9 mouse cellular contexts compared by ENCODE assay signal in the genomic region with DNA sequence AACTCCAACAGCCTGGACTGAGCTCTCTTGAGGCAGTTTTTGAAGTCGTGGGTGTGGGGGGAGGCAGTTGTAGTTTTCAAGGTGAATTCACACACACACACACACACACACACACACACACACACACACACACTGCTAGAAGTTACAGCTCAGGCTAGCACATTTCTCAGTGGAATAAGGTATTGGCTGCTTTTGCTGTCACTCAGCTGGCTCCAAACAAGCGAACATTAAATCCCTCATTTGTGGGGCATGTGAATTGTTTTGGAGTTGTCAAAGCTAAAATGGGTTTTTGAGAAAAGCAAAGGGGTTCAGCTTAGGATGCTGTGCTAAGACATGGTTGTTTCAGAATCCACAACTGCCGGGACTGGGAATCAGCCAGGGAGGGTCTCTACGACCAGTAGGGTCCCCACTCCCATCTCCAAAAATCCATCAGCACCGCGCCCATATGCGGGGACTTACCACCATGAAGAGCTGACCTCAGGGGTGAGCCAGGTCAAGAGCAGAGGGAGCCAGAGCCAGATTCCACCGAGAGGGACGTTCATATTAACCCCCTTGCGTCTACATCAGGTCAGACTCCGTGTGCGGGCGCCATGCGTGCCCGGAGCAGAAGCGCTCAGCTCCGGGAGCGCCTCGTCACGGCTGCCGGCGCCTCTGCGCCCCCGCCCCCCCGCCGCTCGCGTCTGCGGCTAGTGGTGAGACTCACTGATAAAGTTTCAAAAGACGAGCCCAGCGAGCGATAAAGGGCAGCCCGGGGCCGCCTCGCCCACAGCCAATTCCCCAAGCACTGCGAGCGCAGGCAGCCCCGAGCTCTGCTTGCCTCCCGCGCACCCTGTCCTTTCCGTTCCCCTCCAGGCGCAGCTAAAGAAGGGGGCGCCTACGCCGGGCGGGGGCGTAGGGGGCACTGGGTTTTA. TPM values are rescaled to one million over a fixed set of nuclear protein-coding genes. Genes with fewer than 3 reads are reported as not detected.
DNase-seq lines count a peak whose midpoint lies in the region; ATAC-seq and TF ChIP-seq lines count a peak whose summit lies in the region.
"Had no signal": no experiment of that assay in that cellular context is flagged by ENCODE, and none has a peak within 500 bp of the region (broad histone marks: within the 10 kb centered on the region; RNA-seq: fewer than 3 reads in every experiment).

A gene (minus strand): TSS at position 840 of the 911 bp plus-strand sequence.

- ATAC-seq in embryonic facial prominence, embryonic 12.5 days (ENCODE audit: insufficient number of reproducible peaks, insufficient read depth, low FRiP score, low TSS enrichment): no peak
- ATAC-seq in hindbrain, embryonic 13.5 days (ENCODE audit: low FRiP score): peak; percentile 64
- no peak for ATAC-seq in liver, postnatal 0 days

- peak within 1 kb of the TSS; percentile 64 for H3K4me3 ChIP-seq in gastrocnemius, adult 2 months
- peak within 1 kb of the TSS; percentile 57 to 61 for H3K4me3 ChIP-seq in ES-E14 (ENCODE audit: insufficient read depth in 1 of 2, low read depth in 1 of 2, low read length in 2 of 2, poor library complexity in 1 of 2, severe bottlenecking in 1 of 2)
- H3K4me3 ChIP-seq in embryonic facial prominence, embryonic 12.5 days: peak within 1 kb of the TSS; percentile 52
- peak within 1 kb of the TSS; percentile 48 for H3K4me3 ChIP-seq in hindbrain, embryonic 13.5 days
- H3K4me3 ChIP-seq in liver, postnatal 0 days (ENCODE audit: low read depth, low read length): peak within 1 kb of the TSS; percentile 35
- peak within 1 kb of the TSS; percentile 44 for H3K4me3 ChIP-seq in small intestine, adult 2 months (ENCODE audit: low read depth, low read length)

- peaks cover 45% of the 10 kb centered on the region for H3K27me3 ChIP-seq in embryonic facial prominence, embryonic 12.5 days
- peaks cover 50% of the 10 kb centered on the region for H3K27me3 ChIP-seq in hindbrain, embryonic 13.5 days
- H3K27me3 ChIP-seq in liver, postnatal 0 days (ENCODE audit: insufficient read depth, low read length): peaks cover 46% of the 10 kb centered on the region
- peaks cover 14% of the 10 kb centered on the region for H3K27me3 ChIP-seq in small intestine, adult 2 months (ENCODE audit: control insufficient read depth, insufficient read depth, low read length)

- H3K4me1 ChIP-seq in ES-E14 (ENCODE audit: control insufficient read depth in 2 of 2, insufficient read depth in 2 of 2, low read length in 2 of 2, poor library complexity in 1 of 2): no peaks in the 10 kb centered on the region; a peak in 1 of 4 replicates
- H3K4me1 ChIP-seq in embryonic facial prominence, embryonic 12.5 days: peaks cover 18% of the 10 kb centered on the region
- peaks cover 26% of the 10 kb centered on the region for H3K4me1 ChIP-seq in hindbrain, embryonic 13.5 days (replicated peaks)
- peaks cover 11% of the 10 kb centered on the region for H3K4me1 ChIP-seq in liver, postnatal 0 days (ENCODE audit: insufficient read depth)
- H3K4me1 ChIP-seq in small intestine, adult 2 months (ENCODE audit: control insufficient read depth, insufficient read depth, insufficient read length, low read length): no peaks in the 10 kb centered on the region

- H3K9ac ChIP-seq in ES-E14 (ENCODE audit: insufficient read depth, low read depth, low read length, poor library complexity, severe bottlenecking): no peak within 1 kb of the TSS
- peak within 1 kb of the TSS; percentile 56 for H3K9ac ChIP-seq in embryonic facial prominence, embryonic 12.5 days
- peak within 1 kb of the TSS; percentile 63 for H3K9ac ChIP-seq in hindbrain, embryonic 13.5 days
- H3K9ac ChIP-seq in liver, postnatal 0 days (replicated peaks): no peak within 1 kb of the TSS

- peak; percentile 25 for DNase-seq in gastrocnemius, adult 2 months
- DNase-seq in gastrocnemius, postnatal 25 days: no peak
- DNase-seq in ES-E14 (ENCODE audit: low read depth, low spot score): no peak
- peak; percentile 26 for DNase-seq in liver, postnatal 0 days
- DNase-seq in thymus, postnatal 10 days (ENCODE audit: low spot score in 2 of 2): no peak

- no peaks in the 10 kb centered on the region for H3K9me3 ChIP-seq in ES-E14 (ENCODE audit: control insufficient read depth, insufficient read depth, low read depth, low read length)
- no peaks in the 10 kb centered on the region for H3K9me3 ChIP-seq in embryonic facial prominence, embryonic 12.5 days
- no peaks in the 10 kb centered on the region for H3K9me3 ChIP-seq in hindbrain, embryonic 13.5 days
- H3K9me3 ChIP-seq in liver, postnatal 0 days (ENCODE audit: low read length): no peaks in the 10 kb centered on the region

- no peak for TF ChIP-seq CTCF in gastrocnemius, adult 2 months (IDR thresholded peaks at IDR 0.05)
- TF ChIP-seq CTCF in liver, postnatal 0 days (IDR thresholded peaks at IDR 0.05; ENCODE audit: low read depth): no peak
- no peak for TF ChIP-seq CTCF in small intestine, adult 2 months (IDR thresholded peaks at IDR 0.05; ENCODE audit: extremely low read depth, insufficient read length, insufficient replicate concordance, low read depth, low read length)

- no peak for TF ChIP-seq EP300 in liver, postnatal 0 days (IDR thresholded peaks at IDR 0.05; ENCODE audit: low read depth)

- H3K4me2 ChIP-seq in embryonic facial prominence, embryonic 12.5 days (replicated peaks): peak within 1 kb of the TSS; percentile 96
- H3K4me2 ChIP-seq in hindbrain, embryonic 13.5 days: peak within 1 kb of the TSS; percentile 93
- peak within 1 kb of the TSS; percentile 61 for H3K4me2 ChIP-seq in liver, postnatal 0 days (ENCODE audit: low read depth, low read length)

- no peak for TF ChIP-seq POLR2A in small intestine, adult 2 months (IDR thresholded peaks at IDR 0.05; ENCODE audit: low read depth, low read length)

- peak within 1 kb of the TSS; percentile 31; the same call in 1 of the 2 replicates for H3K27ac ChIP-seq in gastrocnemius, adult 2 months
- H3K27ac ChIP-seq in ES-E14 (ENCODE audit: insufficient read depth, low read depth, low read length, poor library complexity, severe bottlenecking): no peak within 1 kb of the TSS
- H3K27ac ChIP-seq in embryonic facial prominence, embryonic 12.5 days: no peak within 1 kb of the TSS
- no peak within 1 kb of the TSS for H3K27ac ChIP-seq in hindbrain, embryonic 13.5 days
- H3K27ac ChIP-seq in liver, postnatal 0 days (ENCODE audit: low read depth): peak within 1 kb of the TSS; percentile 16; the same call in 1 of the 2 replicates
- H3K27ac ChIP-seq in small intestine, adult 2 months (ENCODE audit: insufficient read depth, low read depth, low read length): no peak within 1 kb of the TSS

- intact Hi-C loops in gastrocnemius, adult 2 months (cut with DNase I): no loop called here

- under 1% methylated on average over 47 of the region's 47 CpGs for WGBS in embryonic facial prominence, embryonic 12.5 days
- under 1% methylated on average over 47 of the region's 47 CpGs for WGBS in hindbrain, embryonic 13.5 days
- 5% methylated on average over 47 of the region's 47 CpGs for WGBS in liver, postnatal 0 days (ENCODE audit: insufficient replicate concordance)
- WGBS in small intestine, adult 2 months: 3% methylated on average over 47 of the region's 47 CpGs

- no peaks in the 10 kb centered on the region for H3K36me3 ChIP-seq in ES-E14 (ENCODE audit: control insufficient read depth, insufficient read depth, low read length, poor library complexity, severe bottlenecking)
- H3K36me3 ChIP-seq in embryonic facial prominence, embryonic 12.5 days: no peaks in the 10 kb centered on the region
- no peaks in the 10 kb centered on the region for H3K36me3 ChIP-seq in hindbrain, embryonic 13.5 days
- no peaks in the 10 kb centered on the region for H3K36me3 ChIP-seq in liver, postnatal 0 days (replicated peaks; ENCODE audit: insufficient read depth, low read length)
- no peaks in the 10 kb centered on the region for H3K36me3 ChIP-seq in small intestine, adult 2 months (ENCODE audit: control insufficient read depth, insufficient read depth, low read length)

- in situ Hi-C loops in ES-E14 (cut with MboI; ENCODE audit: low sequenced_read_pairs in 2 of 2, unreplicated experiment in 2 of 2): no loop called here

TF ChIP-seq in ES-E14, 5 proteins besides CTCF, POLR2A, EP300 and RAD21:
- TF ChIP-seq ZC3H11A (IDR thresholded peaks at IDR 0.05; ENCODE audit: borderline replicate concordance, low read depth, low read length) (no peak), MAFK (IDR thresholded peaks at IDR 0.05; ENCODE audit: insufficient read depth, low read depth, low read length) (no peak), ZNF384 (IDR thresholded peaks at IDR 0.05; ENCODE audit: low read depth, low read length) (no peak), HCFC1 (IDR thresholded peaks at IDR 0.05; ENCODE audit: borderline replicate concordance, insufficient read depth, low read length) (no peak), CHD2 (IDR thresholded peaks at IDR 0.05; ENCODE audit: low read depth, low read length) (no peak)

RNA-seq across cellular contexts. Expression of the gene that starts here (rescaled TPM):
- total RNA-seq in gastrocnemius, adult 2 months (2021): under 1 TPM; 0.31 to 0.59 TPM
- 1 to 10 TPM in 1 of 2 experiments, under 1 TPM in 1; 0.51 to 1.1 TPM for total RNA-seq in gastrocnemius, postnatal 25 days (2021)
- 0.11 and 0.27 TPM in 2 replicates for total RNA-seq in ES-E14 (2012; rRNA removed)
- 3.5 and 4.7 TPM in 2 replicates for polyA plus RNA-seq in embryonic facial prominence, embryonic 12.5 days (2016; fragmentation: Nextera tagmentation; extraction: Ambion mirVana)
- 0.21 and 0.47 TPM in 2 replicates for polyA plus RNA-seq in hindbrain, embryonic 13.5 days (2015; fragmentation: Nextera tagmentation; extraction: Ambion mirVana)
- polyA plus RNA-seq in liver, postnatal 0 days (2015; fragmentation: Nextera tagmentation; extraction: Ambion mirVana): 2.1 and 2.4 TPM in 2 replicates
- 0.38 and 0.66 TPM in 2 replicates for polyA plus RNA-seq in small intestine, adult 2 months (2012; rRNA removed)
- total RNA-seq: MEL had no signal

Comparison
In these comparisons a context has a peak if more than half of its experiments do, and no peak if none do; other contexts are left out.
1. Peak in DNase-seq, H3K4me3 ChIP-seq and H3K27ac ChIP-seq in gastrocnemius, adult 2 months; RNA of the gene not detected or under 1 TPM.
2. Peak in ATAC-seq, H3K4me3 ChIP-seq, H3K9ac ChIP-seq and H3K4me2 ChIP-seq in hindbrain, embryonic 13.5 days; RNA of the gene not detected or under 1 TPM.